Mouse (Mus musculus) large intestine, adult 2 months (tissue): ENCODE measurements around the gene Matk. TPM values are rescaled to one million over a fixed set of nuclear protein-coding genes. Genes with fewer than 3 reads are reported as not detected.
"Not testable (repeated sequence)": the region's sequence is repeated elsewhere in the genome, so short reads cannot be mapped to it uniquely, and the experiment has no call there.

ENCODE experiments used
- DNase-seq: peaks from one replicate; pipeline ENCODE4 v3.0.0-alpha.2; 2012; ENCODE audit warnings: low read depth, low spot score
- WGBS: fragments of 180-500 bp; shearing (Covaris S2); methylation state at CpG from one replicate; pipeline ENCODE4 v1.1.7; 2018; 5-methylcytosine and 5-hydroxymethylcytosine counted together
- polyA plus RNA-seq: library from polyadenylated mRNA; depleted of rRNA; stranded (reverse); fragments of >200 nt; gene quantifications from 2 replicates; pipeline ENCODE4 v1.2.3, GENCODE M21; 2012; rRNA removed

Gene Matk
- 6.5 and 9.5 TPM in 2 replicates for polyA plus RNA-seq

DNA sequence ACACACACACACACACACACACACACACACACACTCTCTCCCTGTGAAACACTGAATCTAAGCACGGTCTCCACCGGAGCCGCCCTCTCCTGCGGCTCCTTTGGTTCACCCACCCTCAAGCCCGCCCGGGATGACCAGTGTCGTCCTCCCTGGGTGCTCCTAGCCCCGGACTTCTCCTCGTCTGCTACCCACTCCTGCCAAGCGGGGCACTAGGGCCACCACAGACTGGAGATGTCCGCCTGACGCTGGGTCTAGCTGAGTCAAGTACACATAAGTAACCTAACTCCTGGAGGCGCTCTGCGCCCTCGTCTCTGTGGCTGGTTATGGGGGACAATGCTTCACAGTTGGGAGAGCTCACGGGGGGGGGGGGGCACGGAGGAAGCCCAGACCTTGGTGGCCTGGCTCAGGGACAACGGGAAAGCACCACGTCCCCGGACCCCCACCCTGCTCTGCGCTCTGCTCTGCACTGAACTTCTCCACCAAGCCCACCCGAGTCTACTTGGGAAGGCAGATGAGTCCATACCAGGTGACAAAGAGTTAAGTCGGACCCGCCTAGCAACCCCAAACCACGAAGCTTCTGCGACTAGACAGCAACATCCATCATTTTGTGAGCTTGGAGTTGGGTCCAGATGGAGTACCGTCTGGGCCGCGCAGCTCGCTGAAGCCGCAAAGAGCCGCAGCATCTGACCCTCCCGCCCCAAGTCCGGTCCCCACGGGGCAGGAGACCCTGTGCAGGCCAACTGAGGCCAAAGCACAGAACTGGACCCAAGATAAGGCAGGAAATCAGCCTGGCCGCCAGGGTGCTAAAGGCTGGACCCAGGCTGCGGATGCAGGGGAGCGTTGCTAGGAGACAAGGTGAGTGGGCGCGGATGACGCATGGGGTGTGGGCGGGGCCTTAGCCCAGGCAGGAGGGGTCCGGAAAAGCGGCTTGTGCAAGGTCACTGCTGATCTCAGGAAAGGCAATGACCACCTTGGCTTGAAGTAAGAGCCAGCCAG, at the start of gene Matk:
TSS of gene Matk (plus strand) at position 512 of the 996 bp plus-strand sequence.
- WGBS = 14% methylated on average over 44 of the region's 44 CpGs
- no peak for DNase-seq

- no peak for DNase-seq
- 48% methylated on average over 8 of the region's 8 CpGs for WGBS
Observed at GRCm38 (mm10) chr10:81202978-81203720, 49.6 kb upstream of the Matk start.

- 67% methylated on average over 4 of the region's 4 CpGs for WGBS
- no peak for DNase-seq
Observed at GRCm38 (mm10) chr10:81204137-81204536, 48.6 kb upstream of the Matk start.

GRCm38 (mm10) chr10:81210154-81210553, 42.6 kb upstream of the Matk start:
- over 99% methylated on average over 5 of the region's 5 CpGs for WGBS
- no peak for DNase-seq

- WGBS = 80% methylated on average over 6 of the region's 6 CpGs
- DNase-seq = no peak
Observed at GRCm38 (mm10) chr10:81216260-81216659, 36.5 kb upstream of the Matk start.

DNA sequence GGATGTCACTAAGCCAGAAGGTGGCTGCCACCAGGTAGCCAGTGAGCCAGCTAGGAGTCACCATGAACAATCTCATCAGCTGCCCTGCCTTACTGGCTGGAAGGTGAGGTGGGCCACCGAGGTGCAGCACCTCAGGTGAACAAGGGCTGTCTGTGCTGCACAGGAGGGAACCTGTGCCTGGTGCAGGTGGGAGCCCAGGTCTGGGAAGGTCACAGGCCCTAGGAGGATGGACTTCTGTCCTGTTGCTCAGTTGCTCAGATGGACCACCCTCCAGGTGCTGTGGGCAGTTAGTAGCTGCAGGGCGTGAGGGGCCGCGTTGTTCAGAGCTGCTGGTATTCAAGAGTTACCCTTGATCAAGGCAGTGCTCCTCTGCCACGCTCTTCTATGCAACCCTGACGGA, 35.9 kb upstream of the Matk start:
- 82% methylated on average over 6 of the region's 6 CpGs for WGBS

GRCm38 (mm10) chr10:81217267-81217666, 35.5 kb upstream of the Matk start:
- not testable (repeated sequence) for DNase-seq
- 20% methylated on average over 1 of the region's 1 CpGs for WGBS

More for the DNA sequence above, 35.9 kb upstream of the Matk start:
- no peak for DNase-seq

DNA sequence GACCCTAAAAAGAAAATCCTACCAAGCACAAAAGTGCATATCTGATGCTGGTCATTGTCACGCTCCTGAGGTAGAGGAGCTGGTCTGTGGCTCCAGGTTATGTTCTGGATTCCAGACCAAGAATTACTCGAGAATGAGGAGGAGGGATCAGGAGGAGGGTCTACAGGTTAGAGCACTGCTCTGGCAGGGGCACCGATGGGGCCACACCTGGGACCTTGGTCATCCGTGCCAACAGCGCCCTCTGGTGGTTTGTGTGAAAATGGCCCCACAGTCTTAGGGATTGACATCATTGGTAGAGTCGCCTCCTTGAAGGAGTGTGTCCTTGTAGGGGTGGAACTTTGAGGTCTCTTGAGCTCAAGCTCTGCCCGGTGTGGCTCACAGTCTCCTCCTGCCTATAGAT, 34.8 kb upstream of the Matk start:
- peak; percentile 46 for DNase-seq
- WGBS = 17% methylated on average over 7 of the region's 7 CpGs

- DNase-seq = peak; percentile 58
- 60% methylated on average over 5 of the region's 5 CpGs for WGBS
Observed at GRCm38 (mm10) chr10:81221402-81222015, 31.2 kb upstream of the Matk start.

- 45% methylated on average over 2 of the region's 2 CpGs for WGBS
Observed at GRCm38 (mm10) chr10:81223731-81224130, 29.0 kb upstream of the Matk start.

GRCm38 (mm10) chr10:81229735-81230437, 22.8 kb upstream of the Matk start:
- DNase-seq = no peak
- 28% methylated on average over 20 of the region's 20 CpGs for WGBS

More at GRCm38 (mm10) chr10:81223731-81224130, 29.0 kb upstream of the Matk start:
- DNase-seq = not testable (repeated sequence)

DNA sequence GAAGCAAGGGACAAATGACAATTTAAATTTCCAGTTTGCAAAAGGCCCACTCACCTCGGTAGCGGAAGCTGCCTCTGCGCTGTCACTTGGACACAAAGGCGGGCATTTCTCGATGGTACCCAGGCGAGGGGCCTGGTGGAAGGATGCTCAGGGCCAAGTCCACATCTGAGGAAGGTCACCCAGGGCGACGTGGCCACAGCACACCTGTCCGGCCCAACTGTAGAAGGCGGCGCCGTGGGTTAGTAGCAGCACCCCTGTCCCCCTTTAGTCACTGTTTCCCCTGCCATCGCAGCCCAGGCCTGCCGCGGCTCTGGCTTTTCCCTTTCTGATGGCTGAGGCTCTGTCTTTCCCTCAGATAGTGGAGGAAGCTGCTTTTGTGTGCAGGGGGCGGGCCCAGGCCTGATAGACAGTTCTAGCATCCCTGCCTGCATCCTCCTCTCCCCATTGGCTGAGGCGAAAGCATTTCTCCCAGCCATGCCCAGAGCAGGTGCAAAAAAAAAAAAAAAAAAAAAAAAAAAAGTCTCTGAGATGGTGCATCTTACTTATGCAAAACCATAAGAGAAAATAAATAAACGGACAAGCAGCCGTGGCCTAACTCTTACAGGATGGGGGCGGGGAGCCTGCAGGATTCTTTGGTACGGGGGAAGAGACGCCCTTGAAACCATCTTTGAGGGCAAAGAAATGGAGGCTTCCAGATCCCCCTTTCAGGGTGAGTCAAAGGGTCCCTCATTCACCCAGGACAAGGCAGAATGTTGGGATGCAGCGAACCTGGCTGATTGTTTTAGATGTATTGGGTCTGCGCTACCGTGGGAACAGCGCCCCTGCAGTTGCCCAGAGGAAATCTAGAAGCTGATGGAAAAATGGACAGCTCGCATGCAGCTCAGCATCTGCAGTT, 22.1 kb upstream of the Matk start, which contains the start of gene Atcay:
TSS of gene Atcay (minus strand) at position 396 of the 895 bp plus-strand sequence.
- 23% methylated on average over 27 of the region's 27 CpGs for WGBS
- DNase-seq = no peak

DNA sequence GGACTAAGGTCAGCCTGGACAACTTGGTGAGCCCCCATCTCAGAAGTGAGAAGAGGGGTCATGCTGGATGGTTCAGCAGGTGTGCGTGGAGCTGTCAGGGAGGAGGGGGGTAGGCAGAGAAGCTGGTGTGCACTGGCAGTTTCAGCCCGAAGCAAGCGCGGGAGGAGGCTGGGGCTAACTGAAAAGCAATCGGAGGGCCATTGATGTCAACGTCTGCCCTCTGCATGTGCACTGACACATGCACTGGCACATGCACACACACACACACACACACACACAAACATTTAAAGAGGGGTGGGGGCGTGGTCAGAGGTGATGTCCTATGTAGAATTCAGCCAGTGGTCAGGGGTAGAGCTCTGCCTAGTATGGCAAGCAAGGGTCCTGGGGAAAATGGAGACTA, 21.3 kb upstream of the Matk start:
- WGBS = 62% methylated on average over 7 of the region's 7 CpGs

DNA sequence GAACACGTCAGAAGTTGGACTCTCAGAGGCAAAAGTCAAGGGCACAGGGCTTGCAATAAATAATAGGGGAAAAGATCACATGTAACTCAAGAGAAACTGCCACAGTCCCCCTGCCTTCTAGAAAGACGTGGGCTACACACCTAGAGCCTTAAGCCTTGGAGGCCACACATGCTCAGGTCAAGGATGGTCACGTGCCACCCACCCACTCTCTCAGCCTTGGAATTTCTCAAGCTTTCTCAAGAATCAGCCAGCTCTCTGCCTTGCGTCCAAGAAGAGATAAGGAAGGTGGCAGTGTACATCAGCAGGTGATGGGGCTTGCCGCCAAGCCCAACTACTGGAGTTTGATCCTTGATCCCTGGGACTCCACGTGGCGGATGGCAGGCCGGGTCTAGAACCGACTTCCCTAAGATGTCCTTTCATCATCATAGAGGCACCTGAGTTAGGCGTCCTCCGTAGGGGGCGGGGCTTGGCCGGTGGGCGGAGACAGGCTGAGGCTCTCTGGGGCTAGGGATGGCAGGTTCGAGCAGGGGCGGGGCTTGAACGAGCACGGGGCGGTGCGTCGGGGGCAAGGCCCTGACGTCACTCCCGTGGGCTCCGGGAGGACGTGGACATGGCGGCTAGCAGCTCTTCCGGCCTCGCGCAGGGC, 20.0 kb upstream of the Matk start, which contains the start of gene Zfr2:
TSS of gene Zfr2 (plus strand) at position 576 of the 646 bp plus-strand sequence.
- DNase-seq = peak; percentile 88
- WGBS = 5% methylated on average over 29 of the region's 29 CpGs

More for the DNA sequence above, 21.3 kb upstream of the Matk start:
- no peak for DNase-seq

- 1% methylated on average over 27 of the region's 28 CpGs for WGBS
- DNase-seq = no peak
Observed at GRCm38 (mm10) chr10:81233226-81233585, 19.5 kb upstream of the Matk start.

- WGBS = 66% methylated on average over 6 of the region's 6 CpGs
- DNase-seq = no peak
Observed at GRCm38 (mm10) chr10:81234206-81234605, 18.5 kb upstream of the Matk start.

DNA sequence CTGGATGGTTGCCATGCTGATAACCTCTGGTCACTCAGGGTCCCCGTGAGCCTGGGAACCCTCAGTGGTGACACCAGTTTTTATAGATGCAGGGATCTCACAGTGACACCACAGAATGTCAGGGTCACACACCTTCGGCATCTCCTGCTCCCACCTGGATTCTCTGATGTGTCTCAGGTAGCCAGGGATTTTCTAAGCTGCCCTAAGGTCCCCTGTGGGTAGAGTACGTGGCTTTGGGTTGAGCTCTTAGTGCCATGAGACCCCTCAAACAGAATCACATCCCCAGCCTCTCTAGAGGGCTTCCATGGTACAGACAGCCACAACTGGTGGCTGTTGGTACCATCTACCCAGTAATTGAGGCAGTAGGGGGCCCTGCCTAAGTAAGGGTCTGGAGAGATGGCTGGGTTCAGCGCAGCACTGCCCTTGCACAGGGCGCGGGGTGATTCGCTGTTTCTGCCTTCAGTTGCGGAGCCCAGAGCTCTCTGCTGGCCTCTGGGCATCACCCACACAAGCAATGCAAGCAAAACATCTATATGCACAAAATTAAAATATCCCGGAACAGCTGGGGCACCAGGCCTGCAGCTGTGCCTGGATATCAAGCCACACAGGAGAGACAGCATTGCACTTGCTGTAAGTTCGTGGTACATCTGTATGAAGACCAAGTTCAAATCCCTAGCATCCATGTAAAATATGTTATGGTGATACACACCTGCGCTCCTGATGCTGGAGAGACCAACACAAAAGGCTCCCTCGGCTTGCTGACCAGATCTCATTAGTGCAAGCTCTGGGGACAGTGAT, 16.1 kb upstream of the Matk start:
- DNase-seq = no peak
- 87% methylated on average over 12 of the region's 12 CpGs for WGBS
